Mouse (Mus musculus): ENCODE data around the gene Dlx2. TPM values are rescaled to one million over a fixed set of nuclear protein-coding genes. Genes with fewer than 3 reads are reported as not detected.

The Dlx2 gene
- polyA plus RNA-seq, 1 experiment from 2014 or later = 0.19 TPM

DNA sequence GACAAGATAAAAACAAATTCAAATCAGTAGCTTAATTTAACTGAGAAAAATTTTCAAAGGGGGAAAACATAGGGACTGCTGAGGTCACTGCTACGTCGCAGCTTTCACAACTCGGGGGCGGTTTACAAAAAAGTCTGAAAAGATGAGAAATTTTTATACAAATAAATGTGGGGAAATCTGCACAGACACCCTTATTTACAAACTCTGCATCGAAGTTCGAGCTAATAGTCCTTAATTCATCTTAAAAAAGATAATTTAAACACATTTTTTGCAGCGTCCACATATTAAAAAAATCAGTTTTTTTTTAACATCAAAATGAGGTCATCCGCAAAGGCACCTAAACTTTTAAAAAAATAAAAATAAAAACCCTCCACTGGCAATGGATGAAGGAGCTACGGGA is 3.0 kb downstream of the Dlx2 start:
- DNase-seq (ENCODE audit: low spot score) = no peak

DNA sequence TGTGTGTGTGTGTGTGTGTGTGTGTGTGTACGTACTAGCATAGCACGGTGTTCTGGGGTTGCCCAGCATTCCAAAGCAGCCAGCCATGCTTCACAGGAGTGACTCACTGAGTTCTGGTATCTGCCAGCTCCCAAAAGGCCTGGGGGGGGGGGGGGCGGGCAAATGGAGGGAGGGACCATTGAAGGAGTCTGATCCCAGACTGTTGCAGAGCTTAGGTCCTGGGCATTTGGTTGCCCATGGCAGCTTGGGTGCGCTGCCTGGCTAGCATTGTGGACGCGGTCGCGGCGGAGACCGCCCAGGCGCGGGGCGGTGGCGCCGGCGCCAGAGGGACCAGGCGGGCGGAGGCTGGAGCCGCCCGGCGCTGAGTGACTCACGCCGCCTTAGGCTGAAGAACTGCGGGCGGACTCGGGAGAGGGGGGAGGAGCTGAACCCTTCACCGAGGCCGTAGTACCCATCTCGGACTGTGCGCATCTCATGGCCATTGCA is 3.7 kb downstream of the Dlx2 start:
- Histone ChIP-seq H3K4me1 (replicated peaks; ENCODE audit: control insufficient read depth, insufficient read depth, low read length) (peaks cover 28% of the 10 kb centered on the region), H3K27me3 (replicated peaks; ENCODE audit: control insufficient read depth, insufficient read depth, low read length) (peaks cover 96% of the 10 kb centered on the region), H3K36me3 (ENCODE audit: control insufficient read depth, insufficient read depth, low read length) (no peaks in the 10 kb centered on the region), H3K9ac (ENCODE audit: low read depth, low read length) (no peak overlapping the region), H3K4me2 (peak overlapping the region; percentile 38), H3K9me3 (ENCODE audit: control insufficient read depth, low read length) (no peaks in the 10 kb centered on the region), H3K27ac (ENCODE audit: low read depth, low read length) (no peak overlapping the region), H3K4me3 (ENCODE audit: low read depth, low read length) (peak overlapping the region; percentile 23)
- WGBS = under 1% methylated on average over 29 of the region's 30 CpGs
- no peak for DNase-seq (ENCODE audit: low spot score)
- 0 out of 2 replicates have a peak, but pooled peaks have one; percentile 14 for ATAC-seq (replicated peaks; ENCODE audit: low FRiP score)

More for the DNA sequence above, 3.0 kb downstream of the Dlx2 start:
- no peak overlapping the region for H3K4me3 ChIP-seq (ENCODE audit: low read depth, low read length)
- H3K4me1 ChIP-seq (replicated peaks; ENCODE audit: control insufficient read depth, insufficient read depth, low read length) = peaks cover 28% of the 10 kb centered on the region
- H3K27me3 ChIP-seq (replicated peaks; ENCODE audit: control insufficient read depth, insufficient read depth, low read length) = peaks cover 96% of the 10 kb centered on the region
- no peak for ATAC-seq (replicated peaks; ENCODE audit: low FRiP score)
- H3K9me3 ChIP-seq (ENCODE audit: control insufficient read depth, low read length) = no peaks in the 10 kb centered on the region
- H3K36me3 ChIP-seq (ENCODE audit: control insufficient read depth, insufficient read depth, low read length) = no peaks in the 10 kb centered on the region
- H3K27ac ChIP-seq (ENCODE audit: low read depth, low read length) = no peak overlapping the region
- WGBS = 3% methylated on average over 9 of the region's 9 CpGs
- no peak overlapping the region for H3K4me2 ChIP-seq
- H3K9ac ChIP-seq (ENCODE audit: low read depth, low read length) = no peak overlapping the region

DNA sequence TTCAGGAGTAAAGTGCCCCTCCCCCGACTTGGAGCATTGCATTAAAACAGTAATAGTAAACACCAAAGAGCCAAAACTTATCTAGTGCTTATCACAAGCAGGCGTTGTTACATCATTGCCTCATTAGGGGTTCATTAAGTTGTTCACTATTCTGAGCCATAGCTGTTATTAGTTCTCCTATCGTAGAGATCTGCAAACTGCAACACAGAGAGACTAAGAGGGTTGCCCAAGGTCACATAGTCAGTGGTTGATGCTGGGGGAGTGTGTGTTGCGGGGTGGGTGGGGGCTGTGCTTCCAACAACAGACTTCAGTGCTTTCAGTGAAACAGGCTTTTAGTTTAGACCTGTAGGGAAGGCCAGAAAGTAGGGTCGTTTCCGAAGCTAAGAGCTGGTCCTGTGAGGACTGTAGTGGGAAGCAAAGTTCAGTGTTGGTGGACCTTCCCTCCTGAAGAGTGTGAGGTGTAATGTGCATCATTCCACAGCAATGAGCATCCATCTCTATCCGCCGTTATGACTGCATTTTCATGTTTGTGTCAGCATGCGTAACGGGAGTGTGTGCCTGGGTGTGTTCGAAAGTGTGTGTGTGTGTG is 4.2 kb downstream of the Dlx2 start:
- H3K4me3 ChIP-seq (ENCODE audit: low read depth, low read length) = no peak overlapping the region
- peaks cover 28% of the 10 kb centered on the region for H3K4me1 ChIP-seq (replicated peaks; ENCODE audit: control insufficient read depth, insufficient read depth, low read length)
- no peak overlapping the region for H3K4me2 ChIP-seq
- 6% methylated on average over 11 of the region's 11 CpGs for WGBS
- H3K9ac ChIP-seq (ENCODE audit: low read depth, low read length) = no peak overlapping the region
- peaks cover 100% of the 10 kb centered on the region for H3K27me3 ChIP-seq (replicated peaks; ENCODE audit: control insufficient read depth, insufficient read depth, low read length)
- H3K9me3 ChIP-seq (ENCODE audit: control insufficient read depth, low read length) = no peaks in the 10 kb centered on the region
- DNase-seq (ENCODE audit: low spot score) (no peak), ATAC-seq (replicated peaks; ENCODE audit: low FRiP score) (no peak)
- no peak overlapping the region for H3K27ac ChIP-seq (ENCODE audit: low read depth, low read length)
- H3K36me3 ChIP-seq (ENCODE audit: control insufficient read depth, insufficient read depth, low read length) = no peaks in the 10 kb centered on the region

DNA sequence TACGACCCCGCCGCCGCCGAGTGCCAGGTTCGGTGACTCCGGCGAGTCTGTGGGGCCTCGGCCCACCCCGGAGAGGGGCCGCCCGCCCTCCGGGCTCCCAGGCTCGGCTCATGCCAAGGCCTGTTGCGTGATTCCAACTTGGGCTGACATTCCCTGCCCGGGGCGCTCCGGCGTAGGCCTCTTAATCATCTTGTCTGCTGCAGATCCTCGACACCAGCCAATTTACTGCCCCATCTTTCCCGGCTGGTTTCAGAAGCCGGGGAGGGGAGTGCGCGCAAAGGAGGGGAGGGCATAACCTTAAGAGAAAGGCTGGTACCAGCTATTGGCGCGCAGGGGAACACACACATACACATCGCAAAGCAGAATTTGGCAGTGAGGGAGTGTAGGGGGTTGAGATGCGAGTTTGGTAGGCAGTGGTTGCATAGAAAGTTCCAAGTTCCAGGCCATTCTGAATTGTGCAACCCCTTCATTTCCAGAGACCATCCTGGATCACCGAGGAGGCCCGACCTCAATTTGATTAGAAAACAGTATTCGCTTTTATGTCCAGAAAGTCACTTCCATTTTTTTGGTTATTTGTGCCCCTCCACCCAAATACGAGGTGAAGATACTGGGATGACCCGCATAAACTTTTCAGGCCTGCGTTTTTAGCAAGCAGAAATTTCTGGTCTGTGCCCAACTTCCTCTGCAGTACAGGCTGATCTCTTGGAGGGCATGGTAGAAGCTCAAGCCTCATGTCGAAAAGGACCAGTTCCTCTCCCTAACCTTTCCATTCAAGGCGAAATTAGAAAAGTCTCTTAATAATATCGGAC is 4.9 kb downstream of the Dlx2 start:
- H3K9ac ChIP-seq (ENCODE audit: low read depth, low read length) = no peak overlapping the region
- peaks cover 24% of the 10 kb centered on the region for H3K4me1 ChIP-seq (replicated peaks; ENCODE audit: control insufficient read depth, insufficient read depth, low read length)

DNA sequence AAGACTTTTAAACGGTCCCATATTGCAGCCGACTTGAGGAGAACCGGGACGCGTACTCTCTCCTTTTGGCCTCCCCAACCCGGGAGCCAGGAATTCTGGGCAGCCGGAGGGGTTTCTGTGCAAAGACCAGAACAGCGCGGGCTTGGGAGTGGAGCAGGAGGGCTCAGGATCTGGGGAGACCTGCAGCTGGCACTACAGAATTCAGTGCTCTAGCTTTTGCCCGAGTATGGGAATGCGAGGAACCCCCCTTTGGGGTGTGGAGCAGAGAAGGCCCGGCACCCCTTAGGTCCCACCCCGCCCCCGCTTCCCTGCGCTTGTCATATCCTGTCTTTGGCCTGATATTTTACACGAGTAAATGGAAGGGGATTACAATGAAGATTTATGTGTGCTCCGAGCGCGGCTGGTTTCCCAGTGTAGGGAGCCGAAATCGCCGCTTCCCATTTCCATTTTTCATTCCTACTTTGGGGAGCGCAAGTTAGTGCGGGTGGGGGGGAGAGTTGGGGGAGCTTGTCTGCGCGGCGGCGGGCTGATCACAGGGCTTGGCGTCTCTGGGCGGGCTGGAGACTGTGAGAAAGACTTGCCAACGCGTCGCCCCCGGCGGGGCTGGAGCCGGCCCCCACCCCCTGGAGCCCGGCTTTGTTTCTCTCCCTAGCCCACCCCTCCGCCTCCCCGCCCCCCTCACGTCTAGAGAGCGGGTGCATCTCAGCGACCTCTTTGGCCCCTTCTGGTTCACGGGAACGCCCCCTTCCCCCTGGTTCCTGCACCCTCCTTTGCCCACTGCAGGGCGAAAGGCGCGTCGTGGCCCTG is 5.7 kb downstream of the Dlx2 start:
- Histone ChIP-seq H3K4me2 (peak overlapping the region; percentile 30), H3K27me3 (replicated peaks; ENCODE audit: control insufficient read depth, insufficient read depth, low read length) (peaks cover 100% of the 10 kb centered on the region), H3K36me3 (ENCODE audit: control insufficient read depth, insufficient read depth, low read length) (no peaks in the 10 kb centered on the region), H3K9me3 (ENCODE audit: control insufficient read depth, low read length) (no peaks in the 10 kb centered on the region), H3K9ac (ENCODE audit: low read depth, low read length) (no peak overlapping the region), H3K4me3 (ENCODE audit: low read depth, low read length) (peak overlapping the region; percentile 19), H3K4me1 (replicated peaks; ENCODE audit: control insufficient read depth, insufficient read depth, low read length) (peaks cover 16% of the 10 kb centered on the region), H3K27ac (ENCODE audit: low read depth, low read length) (no peak overlapping the region)
- no peak for ATAC-seq (replicated peaks; ENCODE audit: low FRiP score)
- DNase-seq (ENCODE audit: low spot score) = no peak
- WGBS = 2% methylated on average over 39 of the region's 48 CpGs

More for the DNA sequence above, 4.9 kb downstream of the Dlx2 start:
- peak overlapping the region; percentile 19 for H3K4me3 ChIP-seq (ENCODE audit: low read depth, low read length)
- peak overlapping the region; percentile 30 for H3K4me2 ChIP-seq
- H3K9me3 ChIP-seq (ENCODE audit: control insufficient read depth, low read length) = no peaks in the 10 kb centered on the region
- H3K27ac ChIP-seq (ENCODE audit: low read depth, low read length) = no peak overlapping the region
- DNase-seq (ENCODE audit: low spot score) = no peak
- peaks cover 100% of the 10 kb centered on the region for H3K27me3 ChIP-seq (replicated peaks; ENCODE audit: control insufficient read depth, insufficient read depth, low read length)
- 3% methylated on average over 37 of the region's 37 CpGs for WGBS
- no peak for ATAC-seq (replicated peaks; ENCODE audit: low FRiP score)
- no peaks in the 10 kb centered on the region for H3K36me3 ChIP-seq (ENCODE audit: control insufficient read depth, insufficient read depth, low read length)

DNA sequence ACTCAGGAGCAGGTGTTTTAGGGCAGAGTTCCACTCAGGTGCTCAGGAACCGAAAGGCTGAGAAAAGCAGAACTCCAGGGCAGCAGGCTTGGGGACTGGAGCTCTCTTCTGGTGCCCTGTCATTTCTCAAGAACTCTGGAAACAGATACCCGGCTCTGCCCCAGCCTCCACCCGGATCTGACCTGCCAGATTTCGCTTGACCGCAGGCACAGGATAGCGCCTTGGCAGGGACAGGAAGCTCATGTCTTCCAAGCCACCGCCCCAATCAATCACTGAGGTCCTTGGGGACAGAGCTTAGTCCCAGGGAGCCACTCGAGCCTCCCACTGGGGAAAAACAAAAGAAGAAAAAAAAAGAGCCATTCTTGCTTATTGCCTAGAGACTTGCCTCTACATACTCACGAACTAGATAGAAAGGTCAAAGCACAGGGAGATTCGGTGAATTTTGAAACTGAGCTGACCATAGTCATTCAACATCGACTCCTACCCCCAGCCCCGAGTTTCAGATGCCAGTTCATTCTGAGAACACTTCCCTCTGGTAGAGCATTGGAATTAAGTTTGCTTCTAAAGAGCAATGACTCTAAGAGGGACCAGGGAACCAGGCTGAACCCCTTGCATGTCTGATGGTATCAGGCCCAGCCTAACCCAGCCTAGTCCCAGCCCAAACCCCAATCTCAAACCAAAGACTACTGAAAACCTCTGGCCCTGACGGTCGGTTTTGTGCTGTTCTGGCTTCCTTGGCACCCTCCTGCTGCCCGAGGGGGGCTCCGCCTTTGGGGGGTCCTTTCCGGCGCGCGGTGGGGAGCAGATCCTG is 12.1 kb downstream of the Dlx2 start:
- DNase-seq (ENCODE audit: low spot score) = no peak
- Histone ChIP-seq H3K4me3 (ENCODE audit: low read depth, low read length) (no peak overlapping the region), H3K4me2 (no peak overlapping the region), H3K4me1 (replicated peaks; ENCODE audit: control insufficient read depth, insufficient read depth, low read length) (no peaks in the 10 kb centered on the region), H3K36me3 (ENCODE audit: control insufficient read depth, insufficient read depth, low read length) (no peaks in the 10 kb centered on the region), H3K27ac (ENCODE audit: low read depth, low read length) (no peak overlapping the region), H3K9ac (ENCODE audit: low read depth, low read length) (no peak overlapping the region), H3K27me3 (replicated peaks; ENCODE audit: control insufficient read depth, insufficient read depth, low read length) (peaks cover 96% of the 10 kb centered on the region), H3K9me3 (ENCODE audit: control insufficient read depth, low read length) (no peaks in the 10 kb centered on the region)
- no peak for ATAC-seq (replicated peaks; ENCODE audit: low FRiP score)
- WGBS = 2% methylated on average over 20 of the region's 20 CpGs

DNA sequence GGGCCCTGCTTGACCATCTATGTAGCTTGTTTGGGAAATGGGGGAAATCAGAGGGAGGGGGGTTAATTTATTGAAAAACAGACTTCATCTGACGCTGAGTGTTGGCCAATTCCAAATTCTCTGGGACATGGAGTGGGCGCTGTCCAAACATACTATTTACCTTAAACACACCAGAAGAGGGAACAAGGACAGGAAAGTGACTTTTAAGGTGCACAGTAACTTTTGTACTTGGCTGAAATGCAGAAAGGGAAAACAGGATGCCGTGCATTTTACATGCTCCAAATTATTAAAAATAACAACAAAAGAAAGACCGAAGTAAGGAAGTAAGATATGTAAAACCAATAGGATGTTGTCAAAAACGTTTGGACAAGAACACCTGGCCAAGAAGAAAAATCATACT is 13.5 kb downstream of the Dlx2 start:
- Histone ChIP-seq H3K36me3 (ENCODE audit: control insufficient read depth, insufficient read depth, low read length) (no peaks in the 10 kb centered on the region), H3K4me1 (replicated peaks; ENCODE audit: control insufficient read depth, insufficient read depth, low read length) (0 out of 2 replicates have a peak, but pooled peaks cover 6% of the 10 kb centered on the region), H3K4me3 (ENCODE audit: low read depth, low read length) (no peak overlapping the region), H3K9me3 (ENCODE audit: control insufficient read depth, low read length) (no peaks in the 10 kb centered on the region), H3K27ac (ENCODE audit: low read depth, low read length) (no peak overlapping the region), H3K27me3 (replicated peaks; ENCODE audit: control insufficient read depth, insufficient read depth, low read length) (peaks cover 96% of the 10 kb centered on the region), H3K4me2 (no peak overlapping the region), H3K9ac (ENCODE audit: low read depth, low read length) (no peak overlapping the region)
- no peak for DNase-seq (ENCODE audit: low spot score)
- no peak for ATAC-seq (replicated peaks; ENCODE audit: low FRiP score)
- 8% methylated on average over 5 of the region's 5 CpGs for WGBS

Data from liver, embryonic 11.5 days (tissue).